Mouse (Mus musculus) MEL (cell line): ENCODE results near the gene Orm2. TPM values are rescaled to one million over a fixed set of nuclear protein-coding genes. Genes with fewer than 3 reads are reported as not detected.

Experiments
- DNase-seq: peaks from one replicate; pipeline ENCODE4 v3.0.0; 2011; ENCODE audit warnings: low read depth, low spot score
- H3K27ac ChIP-seq: 2 replicates; pipeline ENCODE4 v1.5.1; 2012; ENCODE audit warnings: low read depth, mild to moderate bottlenecking, control low read depth, low read length, moderate library complexity; ENCODE audit not compliant: control insufficient read depth
- H3K27me3 ChIP-seq, 2 experiments: fragments of 150-350 bp in 1 of 2; sonication (generic) in 1 of 2; 2 replicates each; pipeline ENCODE4 v1.6.1; 2012; ENCODE audit warnings: low read length in 2 of 2, mild to moderate bottlenecking in 2 of 2, improper control_type of control experiment in 1 of 2, moderate library complexity in 1 of 2; ENCODE audit not compliant: insufficient read depth in 2 of 2, control insufficient read depth in 1 of 2
- H3K36me3 ChIP-seq, 2 experiments: 2 replicates each; pipeline ENCODE4 v1.6.1; 2012 to 2014; ENCODE audit warnings: low read length in 2 of 2, improper control_type of control experiment in 1 of 2, inconsistent platforms in 1 of 2, mild to moderate bottlenecking in 1 of 2; ENCODE audit not compliant: insufficient read depth in 2 of 2, control insufficient read depth in 1 of 2
- H3K4me1 ChIP-seq, 2 experiments: fragments of 150-350 bp in 1 of 2; sonication (generic) in 1 of 2; 2 replicates each; pipeline ENCODE4 v1.6.1; 2012; ENCODE audit warnings: low read length in 2 of 2, improper control_type of control experiment in 1 of 2, mild to moderate bottlenecking in 1 of 2; ENCODE audit not compliant: insufficient read depth in 2 of 2, control insufficient read depth in 1 of 2
- H3K4me3 ChIP-seq, 2 experiments: fragments of 150-350 bp in 1 of 2; sonication (generic) in 1 of 2; 2 replicates each; pipeline ENCODE4 v1.5.1; 2012; ENCODE audit warnings: low read depth in 2 of 2, low read length in 2 of 2, mild to moderate bottlenecking in 2 of 2, moderate library complexity in 2 of 2, control low read depth in 1 of 2, improper control_type of control experiment in 1 of 2; ENCODE audit not compliant: control insufficient read depth in 1 of 2, insufficient read depth in 1 of 2
- H3K79me2 ChIP-seq: 2 replicates; pipeline ENCODE4 v1.6.1; 2012; ENCODE audit warnings: mild to moderate bottlenecking, low read length, moderate library complexity; ENCODE audit not compliant: control insufficient read depth, poor library complexity, insufficient read depth
- H3K9ac ChIP-seq: 2 replicates; pipeline ENCODE4 v1.6.1; 2012; ENCODE audit warnings: low read depth, mild to moderate bottlenecking, control low read depth, low read length, moderate library complexity; ENCODE audit not compliant: control insufficient read depth, poor library complexity, severe bottlenecking
- H3K9me3 ChIP-seq: fragments of 150-350 bp; sonication (generic); replicated peaks from 2 replicates; pipeline ENCODE4 v1.6.1; 2012; ENCODE audit warnings: mild to moderate bottlenecking, low read length, improper control_type of control experiment, moderate library complexity; ENCODE audit not compliant: insufficient read depth
- BHLHE40 ChIP-seq: IDR thresholded peaks from 2 replicates; pipeline ENCODE4 v1.6.1; 2012; ENCODE audit warnings: low read depth, mild to moderate bottlenecking, inconsistent platforms, low read length, improper control_type of control experiment, borderline replicate concordance
- CHD1 ChIP-seq: IDR thresholded peaks from 2 replicates; pipeline ENCODE4 v1.6.1; 2012; ENCODE audit warnings: low read depth, mild to moderate bottlenecking, inconsistent platforms, low read length, improper control_type of control experiment
- CHD2 ChIP-seq: IDR thresholded peaks from 2 replicates; pipeline ENCODE4 v1.6.1; 2011; ENCODE audit warnings: low read length, improper control_type of control experiment
- CTCF ChIP-seq, 3 experiments: IDR thresholded peaks in 2 of 3; conservative IDR thresholded peaks in 1 of 3; 2 replicates each; pipeline ENCODE4 v1.5.1; 2011 to 2012; ENCODE audit warnings: low read length in 3 of 3, low read depth in 2 of 3, mild to moderate bottlenecking in 2 of 3, improper control_type of control experiment in 1 of 3, inconsistent platforms in 1 of 3, mixed read lengths in 1 of 3, moderate library complexity in 1 of 3; ENCODE audit not compliant: control insufficient read depth in 1 of 3, insufficient read depth in 1 of 3, poor library complexity in 1 of 3, severe bottlenecking in 1 of 3
- E2F4 ChIP-seq: IDR thresholded peaks from 2 replicates; pipeline ENCODE4 v1.6.1; 2011; ENCODE audit warnings: low read depth, low read length, improper control_type of control experiment, borderline replicate concordance
- ELF1 ChIP-seq: IDR thresholded peaks from 2 replicates; pipeline ENCODE4 v1.6.1; 2014; ENCODE audit warnings: low read depth, mild to moderate bottlenecking, inconsistent platforms, low read length, improper control_type of control experiment, moderate library complexity
- EP300 ChIP-seq, 2 experiments: IDR thresholded peaks; 2 replicates each; pipeline ENCODE4 v1.6.1; 2011; ENCODE audit warnings: improper control_type of control experiment in 2 of 2, low read length in 2 of 2, low read depth in 1 of 2, mild to moderate bottlenecking in 1 of 2
- ETS1 ChIP-seq: IDR thresholded peaks from 2 replicates; pipeline ENCODE4 v1.6.1; 2012; ENCODE audit warnings: low read depth, mild to moderate bottlenecking, inconsistent platforms, low read length, improper control_type of control experiment, moderate library complexity
- GABPA ChIP-seq: IDR thresholded peaks from 2 replicates; pipeline ENCODE4 v1.6.1; 2012; ENCODE audit warnings: low read depth, mild to moderate bottlenecking, inconsistent platforms, low read length, improper control_type of control experiment, moderate library complexity
- GATA1 ChIP-seq: IDR thresholded peaks from 2 replicates; pipeline ENCODE4 v1.6.1; 2011; ENCODE audit warnings: low read depth, low read length, improper control_type of control experiment
- HCFC1 ChIP-seq: IDR thresholded peaks from 2 replicates; pipeline ENCODE4 v1.6.1; 2012; ENCODE audit warnings: low read depth, mild to moderate bottlenecking, inconsistent platforms, low read length, improper control_type of control experiment, moderate library complexity
- KAT2A ChIP-seq: conservative IDR thresholded peaks from 2 replicates; pipeline ENCODE4 v1.6.1; 2012; ENCODE audit warnings: low read depth, low read length, improper control_type of control experiment, inconsistent platforms
- MAFK ChIP-seq: IDR thresholded peaks from 2 replicates; pipeline ENCODE4 v1.6.1; 2011; ENCODE audit warnings: low read depth, mild to moderate bottlenecking, low read length, improper control_type of control experiment, borderline replicate concordance
- MAX ChIP-seq: IDR thresholded peaks from 2 replicates; pipeline ENCODE4 v1.6.1; 2011; ENCODE audit warnings: low read length, improper control_type of control experiment
- MAZ ChIP-seq: IDR thresholded peaks from 2 replicates; pipeline ENCODE4 v1.6.1; 2012; ENCODE audit warnings: low read depth, mild to moderate bottlenecking, inconsistent platforms, low read length, improper control_type of control experiment
- MEF2A ChIP-seq: IDR thresholded peaks from 2 replicates; pipeline ENCODE4 v1.6.1; 2014; ENCODE audit warnings: low read depth, mild to moderate bottlenecking, inconsistent platforms, low read length, improper control_type of control experiment; ENCODE audit not compliant: poor library complexity, insufficient replicate concordance, severe bottlenecking; ENCODE audit errors: extremely low read depth
- MXI1 ChIP-seq: IDR thresholded peaks from 2 replicates; pipeline ENCODE4 v1.6.1; 2011; ENCODE audit warnings: mild to moderate bottlenecking, low read depth, low read length, improper control_type of control experiment
- MYB ChIP-seq: IDR thresholded peaks from 2 replicates; pipeline ENCODE4 v1.6.1; 2011; ENCODE audit warnings: mild to moderate bottlenecking, low read depth, low read length, improper control_type of control experiment
- MYC ChIP-seq: IDR thresholded peaks from 2 replicates; pipeline ENCODE4 v1.6.1; 2011; ENCODE audit warnings: low read depth, mild to moderate bottlenecking, low read length, improper control_type of control experiment, moderate library complexity
- NELFE ChIP-seq: IDR thresholded peaks from 2 replicates; pipeline ENCODE4 v1.6.1; 2011; ENCODE audit warnings: low read depth, low read length, improper control_type of control experiment
- NRF1 ChIP-seq: IDR thresholded peaks from 2 replicates; pipeline ENCODE4 v1.6.1; 2014; ENCODE audit warnings: low read depth, mild to moderate bottlenecking, inconsistent platforms, low read length, improper control_type of control experiment, moderate library complexity; ENCODE audit not compliant: poor library complexity, insufficient read depth, severe bottlenecking
- POLR2A ChIP-seq, 2 experiments: IDR thresholded peaks; 2 replicates each; pipeline ENCODE4 v1.6.1; 2011 to 2012; ENCODE audit warnings: low read length in 2 of 2, mild to moderate bottlenecking in 2 of 2, control low read depth in 1 of 2, improper control_type of control experiment in 1 of 2, low read depth in 1 of 2, moderate library complexity in 1 of 2; ENCODE audit not compliant: control insufficient read depth in 1 of 2, insufficient read depth in 1 of 2, poor library complexity in 1 of 2
- POLR2AphosphoS2 ChIP-seq: IDR thresholded peaks from 2 replicates; pipeline ENCODE4 v1.6.1; 2011; ENCODE audit warnings: low read length, improper control_type of control experiment
- POLR2AphosphoS5 ChIP-seq: IDR thresholded peaks from 2 replicates; pipeline ENCODE4 v1.6.1; 2012; ENCODE audit warnings: low read depth, borderline replicate concordance, mild to moderate bottlenecking, inconsistent platforms, low read length, moderate library complexity, mixed read lengths
- RAD21 ChIP-seq: IDR thresholded peaks from 2 replicates; pipeline ENCODE4 v1.6.1; 2011; ENCODE audit warnings: mild to moderate bottlenecking, low read depth, low read length, improper control_type of control experiment
- RCOR1 ChIP-seq: IDR thresholded peaks from 2 replicates; pipeline ENCODE4 v1.6.1; 2012; ENCODE audit warnings: low read depth, mild to moderate bottlenecking, inconsistent platforms, low read length, improper control_type of control experiment
- SIN3A ChIP-seq: IDR thresholded peaks from 2 replicates; pipeline ENCODE4 v1.6.1; 2012; ENCODE audit warnings: low read length, improper control_type of control experiment, inconsistent platforms
- SMC3 ChIP-seq: IDR thresholded peaks from 2 replicates; pipeline ENCODE4 v1.6.1; 2011; ENCODE audit warnings: low read depth, low read length, improper control_type of control experiment
- TAL1 ChIP-seq: IDR thresholded peaks from 2 replicates; pipeline ENCODE4 v1.6.1; 2012; ENCODE audit warnings: mild to moderate bottlenecking, inconsistent platforms, low read length, moderate library complexity, mixed read lengths
- TBP ChIP-seq: IDR thresholded peaks from 2 replicates; pipeline ENCODE4 v1.8.0; 2011; ENCODE audit warnings: low read depth, low read length, improper control_type of control experiment
- TCF12 ChIP-seq: IDR thresholded peaks from 2 replicates; pipeline ENCODE4 v1.6.1; 2014; ENCODE audit warnings: low read depth, mild to moderate bottlenecking, inconsistent platforms, low read length, improper control_type of control experiment, moderate library complexity
- UBTF ChIP-seq: IDR thresholded peaks from 2 replicates; pipeline ENCODE4 v1.6.1; 2012; ENCODE audit warnings: low read depth, mild to moderate bottlenecking, inconsistent platforms, low read length, improper control_type of control experiment, moderate library complexity, borderline replicate concordance; ENCODE audit not compliant: insufficient read depth
- USF1 ChIP-seq: IDR thresholded peaks from 2 replicates; pipeline ENCODE4 v1.6.1; 2014; ENCODE audit warnings: low read depth, mild to moderate bottlenecking, inconsistent platforms, low read length, improper control_type of control experiment, moderate library complexity
- USF2 ChIP-seq, 2 experiments: IDR thresholded peaks; 2 replicates each; pipeline ENCODE4 v1.6.1; 2011 to 2012; ENCODE audit warnings: improper control_type of control experiment in 2 of 2, low read length in 2 of 2, borderline replicate concordance in 1 of 2, inconsistent platforms in 1 of 2, low read depth in 1 of 2, mild to moderate bottlenecking in 1 of 2; ENCODE audit not compliant: insufficient read depth in 1 of 2
- ZC3H11A ChIP-seq: IDR thresholded peaks from 2 replicates; pipeline ENCODE4 v1.6.1; 2012; ENCODE audit warnings: low read depth, mild to moderate bottlenecking, inconsistent platforms, low read length, improper control_type of control experiment
- ZKSCAN1 ChIP-seq: IDR thresholded peaks from 2 replicates; pipeline ENCODE4 v1.6.1; 2012; ENCODE audit warnings: low read depth, mild to moderate bottlenecking, inconsistent platforms, low read length, improper control_type of control experiment, moderate library complexity
- ZMIZ1 ChIP-seq: IDR thresholded peaks from 2 replicates; pipeline ENCODE4 v1.6.1; 2012; ENCODE audit warnings: low read depth, mild to moderate bottlenecking, inconsistent platforms, low read length, improper control_type of control experiment, moderate library complexity
- ZNF384 ChIP-seq: IDR thresholded peaks from 2 replicates; pipeline ENCODE4 v1.6.1; 2012; ENCODE audit warnings: low read depth, mild to moderate bottlenecking, inconsistent platforms, low read length, improper control_type of control experiment
- polyA plus RNA-seq, 2 experiments: library from polyadenylated mRNA; stranded (reverse) in 1 of 2; unstranded in 1 of 2; fragments of >175 nt in 1 of 2; fragments of >200 nt in 1 of 2; gene quantifications; 2 replicates each; pipeline versions ENCODE4 v1.2.1 to v1.2.4; 2012; ENCODE audit warnings: low replicate concordance in 2 of 2, low read depth in 1 of 2; ENCODE audit not compliant: insufficient read length in 2 of 2, insufficient read depth in 1 of 2, missing spikeins in 1 of 2
- total RNA-seq: library from RNA; depleted of rRNA; stranded (reverse); fragments of 300-350 nt; gene quantifications from 2 replicates; pipeline ENCODE4 v1.2.3, GENCODE M21; 2012

Orm2 gene
- total and polyA plus RNA-seq, 3 experiments: not detected

- Histone ChIP-seq H3K27me3 (no peaks in the 10 kb centered on the region), H3K9ac (peak overlapping the region; percentile 48), H3K9me3 (no peaks in the 10 kb centered on the region), H3K27ac (peak overlapping the region; percentile 65), H3K36me3 (peaks cover 0 to 50% of the 10 kb centered on the region in 2 experiments; a peak in 2 of 4 replicates), H3K4me3 (no peak overlapping the region), H3K4me1 (peaks cover 14 to 75% of the 10 kb centered on the region in 2 experiments), H3K79me2 (peaks cover 6% of the 10 kb centered on the region; the same call in 1 of the 2 replicates)
- peak; percentile 85 for DNase-seq
- TF ChIP-seq BHLHE40: no peak
- TF ChIP-seq RAD21: no peak
- TF ChIP-seq MAFK: no peak
- TF ChIP-seq MEF2A: no peak
- peak; percentile 81 for TF ChIP-seq ETS1
- TF ChIP-seq MYB: no peak
- TF ChIP-seq ELF1: no peak
- no peak for TF ChIP-seq ZNF384
- TF ChIP-seq GATA1: peak; percentile 43
- TF ChIP-seq EP300 (IDR thresholded peaks at IDR 0.05; ENCODE audit: low read depth in 1 of 2, low read length in 2 of 2): peak; percentile 53 to 80; a peak in 3 of 4 replicates
- no peak for TF ChIP-seq HCFC1
- TF ChIP-seq ZKSCAN1: no peak
- no peak for TF ChIP-seq ZMIZ1
- TF ChIP-seq SMC3: no peak
- TF ChIP-seq TAL1: peak; percentile 62
- peak; percentile 58 for TF ChIP-seq MXI1
- no peak for TF ChIP-seq KAT2A
- no peak for TF ChIP-seq GABPA
- TF ChIP-seq POLR2AphosphoS2: no peak
- TF ChIP-seq MYC: 0 out of 2 replicates have a peak, but pooled peaks have one; percentile 43
- no peak for TF ChIP-seq MAZ
- TF ChIP-seq POLR2AphosphoS5: no peak
- no peak for TF ChIP-seq UBTF
- TF ChIP-seq MAX: peak; percentile 54
- no peak for TF ChIP-seq POLR2A (IDR thresholded peaks at IDR 0.05; ENCODE audit: control insufficient read depth in 1 of 2, insufficient read depth in 1 of 2, low read depth in 1 of 2, low read length in 2 of 2, poor library complexity in 1 of 2)
- no peak for TF ChIP-seq ZC3H11A
- TF ChIP-seq CHD1: no peak
- TF ChIP-seq SIN3A: peak; percentile 62
- TF ChIP-seq RCOR1: no peak
- TF ChIP-seq TBP: no peak
- TF ChIP-seq TCF12: peak; percentile 73
- TF ChIP-seq CTCF (IDR thresholded peaks at IDR 0.05 in 2 of 3, conservative IDR thresholded peaks at IDR 0.05 in 1 of 3; ENCODE audit: control insufficient read depth in 1 of 3, insufficient read depth in 1 of 3, low read depth in 2 of 3, low read length in 3 of 3, poor library complexity in 1 of 3, severe bottlenecking in 1 of 3): no peak
- TF ChIP-seq NELFE: no peak
- no peak for TF ChIP-seq USF2 (IDR thresholded peaks at IDR 0.05; ENCODE audit: borderline replicate concordance in 1 of 2, insufficient read depth in 1 of 2, low read depth in 1 of 2, low read length in 2 of 2)
- TF ChIP-seq CHD2: no peak
- TF ChIP-seq NRF1: no peak
- no peak for TF ChIP-seq E2F4
- peak; percentile 36; the same call in 1 of the 2 replicates for TF ChIP-seq USF1
Observed at GRCm38 (mm10) chr4:63405051-63405450, 42.8 kb downstream of the Orm2 start.
